Mouse (Mus musculus): ENCODE results near the gene Dao. TPM values are rescaled to one million over a fixed set of nuclear protein-coding genes. Genes with fewer than 3 reads are reported as not detected.
A peak's percentile ranks its signal among the peaks of the same experiment; 100 is the strongest.

Gene Dao
- not detected in 2 replicates for polyA plus RNA-seq (2016; fragmentation: Nextera tagmentation; extraction: Ambion mirVana)

- H3K9me3 ChIP-seq, result no peaks in the 10 kb centered on the region
- 63% methylated on average over 5 of the region's 5 CpGs for WGBS
- H3K27me3 ChIP-seq (ENCODE audit: poor library complexity, severe bottlenecking), result no peaks in the 10 kb centered on the region
- no peak for DNase-seq (ENCODE audit: extremely low spot score, low spot score)
- H3K4me3 ChIP-seq, result no peak within 1 kb of the TSS
- no peak within 1 kb of the TSS for H3K27ac ChIP-seq
- H3K4me1 ChIP-seq, result peaks cover 4% of the 10 kb centered on the region; the same call in 1 of the 2 replicates
- H3K36me3 ChIP-seq (replicated peaks), result no peaks in the 10 kb centered on the region
These were observed at the start of gene Dao for GRCm38 (mm10) chr5:114003542-114003941. TSS of gene Dao (plus strand) at chr5:114003703.

DNA sequence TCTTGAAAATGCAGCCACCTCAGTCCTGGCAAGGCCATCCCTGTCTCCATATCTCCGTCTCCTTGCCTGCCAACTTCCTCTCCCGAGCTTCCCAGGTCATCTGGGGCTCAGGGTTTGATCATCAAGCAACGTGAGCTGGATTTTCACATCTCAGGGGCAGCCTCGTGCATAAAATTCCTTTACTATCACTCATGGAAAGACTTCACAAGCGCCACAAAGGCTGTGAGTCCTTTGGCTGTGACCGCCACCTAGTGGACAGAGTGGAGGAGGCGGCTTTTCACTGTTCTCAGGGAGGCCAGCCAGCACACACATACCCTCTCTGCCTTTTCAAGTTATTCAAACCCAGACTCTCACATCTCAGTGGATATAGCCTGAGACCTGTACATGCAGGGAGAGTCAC lies 49.1 kb upstream of the Dao start:
- Histone ChIP-seq H3K4me1 (peaks cover 15% of the 10 kb centered on the region), H3K27me3 (ENCODE audit: poor library complexity, severe bottlenecking) (no peaks in the 10 kb centered on the region), H3K27ac (0 out of 2 replicates have a peak overlapping the region, but pooled peaks have one; percentile 57), H3K36me3 (replicated peaks) (peaks cover 79% of the 10 kb centered on the region), H3K9me3 (no peaks in the 10 kb centered on the region), H3K4me3 (no peak overlapping the region)
- WGBS, result 18% methylated on average over 7 of the region's 7 CpGs
- DNase-seq (ENCODE audit: extremely low spot score, low spot score), result peak; percentile 74

GRCm38 (mm10) chr5:113955281-113955680 lies 48.2 kb upstream of the Dao start:
- Histone ChIP-seq H3K27me3 (ENCODE audit: poor library complexity, severe bottlenecking) (no peaks in the 10 kb centered on the region), H3K36me3 (replicated peaks) (peaks cover 71% of the 10 kb centered on the region), H3K4me1 (peaks cover 23% of the 10 kb centered on the region), H3K27ac (no peak overlapping the region), H3K4me3 (no peak overlapping the region), H3K9me3 (no peaks in the 10 kb centered on the region)
- WGBS, result 91% methylated on average over 5 of the region's 5 CpGs
- no peak for DNase-seq (ENCODE audit: extremely low spot score, low spot score)

DNA sequence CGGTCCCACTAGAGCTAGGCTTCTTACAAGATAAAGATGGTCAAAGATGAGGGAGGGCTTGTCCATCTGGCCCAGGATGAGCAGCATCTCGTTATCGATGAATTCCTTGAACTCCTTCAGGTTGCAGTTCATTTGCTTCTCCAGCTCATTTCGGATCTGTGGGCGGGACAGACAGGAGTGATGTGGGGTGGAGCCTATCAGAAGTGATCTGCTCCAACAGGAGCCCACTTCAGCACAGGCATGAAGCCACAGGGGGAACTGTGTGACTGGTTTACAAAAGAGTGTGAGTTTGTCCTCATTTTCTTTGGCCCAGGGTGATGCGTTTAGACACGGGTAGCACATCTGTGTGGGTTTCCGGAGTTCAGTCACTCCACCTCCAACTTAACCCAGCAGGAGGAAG lies 47.8 kb upstream of the Dao start:
- DNase-seq (ENCODE audit: extremely low spot score, low spot score), result no peak
- H3K36me3 ChIP-seq (replicated peaks), result peaks cover 71% of the 10 kb centered on the region
- peaks cover 23% of the 10 kb centered on the region for H3K4me1 ChIP-seq
- WGBS, result 89% methylated on average over 8 of the region's 8 CpGs
- H3K9me3 ChIP-seq, result no peaks in the 10 kb centered on the region
- no peak overlapping the region for H3K27ac ChIP-seq
- no peaks in the 10 kb centered on the region for H3K27me3 ChIP-seq (ENCODE audit: poor library complexity, severe bottlenecking)
- no peak overlapping the region for H3K4me3 ChIP-seq

- Histone ChIP-seq H3K4me1 (peaks cover 25% of the 10 kb centered on the region), H3K9me3 (no peaks in the 10 kb centered on the region), H3K36me3 (replicated peaks) (peaks cover 71% of the 10 kb centered on the region), H3K27me3 (ENCODE audit: poor library complexity, severe bottlenecking) (no peaks in the 10 kb centered on the region), H3K4me3 (no peak overlapping the region), H3K27ac (no peak overlapping the region)
- peak; percentile 92 for DNase-seq (ENCODE audit: extremely low spot score, low spot score)
- 13% methylated on average over 4 of the region's 4 CpGs for WGBS
These were observed 47.0 kb upstream of the Dao start for GRCm38 (mm10) chr5:113956510-113956909.

- H3K27ac ChIP-seq, result peak overlapping the region; percentile 66
- DNase-seq (ENCODE audit: extremely low spot score, low spot score), result no peak
- no peaks in the 10 kb centered on the region for H3K9me3 ChIP-seq
- H3K36me3 ChIP-seq (replicated peaks), result peaks cover 57% of the 10 kb centered on the region
- no peaks in the 10 kb centered on the region for H3K27me3 ChIP-seq (ENCODE audit: poor library complexity, severe bottlenecking)
- peaks cover 37% of the 10 kb centered on the region for H3K4me1 ChIP-seq
- 2% methylated on average over 6 of the region's 6 CpGs for WGBS
- peak overlapping the region; percentile 8 for H3K4me3 ChIP-seq
These were observed 44.5 kb upstream of the Dao start for GRCm38 (mm10) chr5:113959039-113959438.

DNA sequence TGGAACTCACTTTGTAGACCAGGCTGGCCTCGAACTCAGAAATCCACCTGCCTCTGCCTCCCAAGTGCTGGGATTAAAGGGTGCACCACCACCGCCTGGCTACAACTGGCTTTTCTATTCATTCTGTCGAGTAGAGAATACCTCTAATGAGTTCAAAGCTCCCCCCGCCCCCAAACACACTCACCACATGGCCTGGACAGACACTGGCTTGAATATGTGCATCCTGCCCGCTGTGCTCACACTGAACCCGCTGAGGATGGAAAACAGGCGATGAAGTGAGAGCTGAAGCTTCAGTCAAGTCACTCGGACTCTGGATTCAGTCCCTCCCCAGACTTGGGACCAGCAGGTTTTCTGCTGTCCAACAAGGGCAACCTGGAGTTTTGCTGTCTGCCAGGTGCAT lies 43.1 kb upstream of the Dao start:
- peaks cover 62% of the 10 kb centered on the region for H3K36me3 ChIP-seq (replicated peaks)
- H3K9me3 ChIP-seq, result no peaks in the 10 kb centered on the region
- WGBS, result 79% methylated on average over 8 of the region's 8 CpGs

GRCm38 (mm10) chr5:113961776-113962175 lies 41.7 kb upstream of the Dao start:
- Histone ChIP-seq H3K27me3 (ENCODE audit: poor library complexity, severe bottlenecking) (no peaks in the 10 kb centered on the region), H3K4me3 (no peak overlapping the region), H3K27ac (no peak overlapping the region), H3K36me3 (replicated peaks) (peaks cover 70% of the 10 kb centered on the region), H3K4me1 (peaks cover 37% of the 10 kb centered on the region), H3K9me3 (no peaks in the 10 kb centered on the region)
- DNase-seq (ENCODE audit: extremely low spot score, low spot score), result no peak
- WGBS, result 82% methylated on average over 7 of the region's 7 CpGs

More for the DNA sequence above, 43.1 kb upstream of the Dao start:
- Histone ChIP-seq H3K4me3 (no peak overlapping the region), H3K27me3 (ENCODE audit: poor library complexity, severe bottlenecking) (no peaks in the 10 kb centered on the region), H3K27ac (no peak overlapping the region), H3K4me1 (peaks cover 37% of the 10 kb centered on the region)
- no peak for DNase-seq (ENCODE audit: extremely low spot score, low spot score)

- Histone ChIP-seq H3K27ac (no peak overlapping the region), H3K9me3 (no peaks in the 10 kb centered on the region), H3K27me3 (ENCODE audit: poor library complexity, severe bottlenecking) (no peaks in the 10 kb centered on the region), H3K4me3 (no peak overlapping the region), H3K4me1 (peaks cover 16% of the 10 kb centered on the region), H3K36me3 (replicated peaks) (peaks cover 80% of the 10 kb centered on the region)
- DNase-seq (ENCODE audit: extremely low spot score, low spot score), result no peak
- WGBS, result 92% methylated on average over 14 of the region's 14 CpGs
These were observed 38.5 kb upstream of the Dao start for GRCm38 (mm10) chr5:113964972-113965371.

GRCm38 (mm10) chr5:113965659-113966185 lies 37.8 kb upstream of the Dao start:
- WGBS, result 93% methylated on average over 7 of the region's 7 CpGs
- DNase-seq (ENCODE audit: extremely low spot score, low spot score), result no peak
- peaks cover 80% of the 10 kb centered on the region for H3K36me3 ChIP-seq (replicated peaks)
- no peak overlapping the region for H3K4me3 ChIP-seq
- H3K27me3 ChIP-seq (ENCODE audit: poor library complexity, severe bottlenecking), result no peaks in the 10 kb centered on the region
- H3K9me3 ChIP-seq, result no peaks in the 10 kb centered on the region
- no peak overlapping the region for H3K27ac ChIP-seq
- peaks cover 15% of the 10 kb centered on the region; the same call in 1 of the 2 replicates for H3K4me1 ChIP-seq

GRCm38 (mm10) chr5:113966452-113967150 lies 36.9 kb upstream of the Dao start:
- Histone ChIP-seq H3K27me3 (ENCODE audit: poor library complexity, severe bottlenecking) (no peaks in the 10 kb centered on the region), H3K36me3 (replicated peaks) (peaks cover 72% of the 10 kb centered on the region), H3K9me3 (no peaks in the 10 kb centered on the region), H3K4me3 (no peak overlapping the region), H3K27ac (no peak overlapping the region), H3K4me1 (peaks cover 13% of the 10 kb centered on the region; the same call in 1 of the 2 replicates)
- 95% methylated on average over 13 of the region's 13 CpGs for WGBS
- DNase-seq (ENCODE audit: extremely low spot score, low spot score), result no peak

GRCm38 (mm10) chr5:113968371-113968770 lies 35.1 kb upstream of the Dao start:
- H3K4me1 ChIP-seq, result peaks cover 19% of the 10 kb centered on the region
- DNase-seq (ENCODE audit: extremely low spot score, low spot score), result no peak
- H3K9me3 ChIP-seq, result no peaks in the 10 kb centered on the region
- no peaks in the 10 kb centered on the region for H3K27me3 ChIP-seq (ENCODE audit: poor library complexity, severe bottlenecking)
- no peak overlapping the region for H3K4me3 ChIP-seq
- WGBS, result 68% methylated on average over 11 of the region's 11 CpGs
- no peak overlapping the region for H3K27ac ChIP-seq
- H3K36me3 ChIP-seq (replicated peaks), result peaks cover 68% of the 10 kb centered on the region

GRCm38 (mm10) chr5:113971434-113971960 lies 32.0 kb upstream of the Dao start:
- DNase-seq (ENCODE audit: extremely low spot score, low spot score), result no peak
- H3K4me1 ChIP-seq, result peaks cover 48% of the 10 kb centered on the region
- no peak overlapping the region for H3K4me3 ChIP-seq
- H3K27ac ChIP-seq, result no peak overlapping the region
- no peaks in the 10 kb centered on the region for H3K27me3 ChIP-seq (ENCODE audit: poor library complexity, severe bottlenecking)
- H3K36me3 ChIP-seq (replicated peaks), result peaks cover 42% of the 10 kb centered on the region
- no peaks in the 10 kb centered on the region for H3K9me3 ChIP-seq
- 86% methylated on average over 10 of the region's 10 CpGs for WGBS

All from forebrain, embryonic 10.5 days (tissue).